9 mouse cellular contexts compared by ENCODE assay signal in the genomic region with DNA sequence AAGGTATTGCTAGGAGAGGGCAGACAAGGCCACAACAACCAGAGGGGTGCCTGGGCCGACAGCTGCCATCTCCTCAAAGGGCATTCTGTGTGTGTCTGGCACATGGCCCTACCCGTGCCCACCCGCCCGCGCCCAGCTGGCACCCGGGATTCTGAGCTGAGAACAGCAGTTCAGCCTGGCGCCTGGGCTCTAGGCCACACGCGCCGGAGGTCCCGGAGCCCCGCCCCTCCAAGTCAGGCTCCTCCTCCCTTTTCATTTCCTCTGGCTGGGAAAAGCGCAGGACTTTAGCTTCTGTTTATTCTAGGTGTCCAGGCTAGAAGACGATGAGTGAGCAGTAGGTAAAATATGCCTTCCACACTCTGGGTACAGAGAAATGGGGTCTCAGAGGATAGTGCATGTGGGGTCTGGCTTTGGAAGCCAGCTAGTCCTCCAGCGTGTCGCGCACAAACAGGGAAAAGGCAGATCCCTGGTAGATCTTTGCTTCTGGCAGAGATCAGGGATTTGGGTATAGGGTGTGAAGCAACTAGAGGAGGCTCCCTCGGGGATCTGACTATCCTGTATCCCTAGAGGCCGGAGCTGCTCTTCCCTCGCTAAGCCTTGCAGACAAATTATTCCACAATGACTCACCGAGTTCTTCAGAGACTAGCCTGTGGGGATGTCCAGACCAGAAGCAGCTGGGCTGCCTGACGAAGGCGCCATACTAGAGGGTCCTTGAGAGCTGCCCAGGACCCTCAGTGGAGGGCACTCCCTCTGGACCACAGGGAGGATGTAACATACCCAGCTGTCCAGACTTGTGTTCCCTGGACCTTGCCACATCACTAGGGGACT. TPM values are rescaled to one million over a fixed set of nuclear protein-coding genes. Genes with fewer than 3 reads are reported as not detected.
DNase-seq lines count a peak whose midpoint lies in the region; ATAC-seq and TF ChIP-seq lines count a peak whose summit lies in the region.
"Had no signal": no experiment of that assay in that cellular context is flagged by ENCODE, and none has a peak within 500 bp of the region (broad histone marks: within the 10 kb centered on the region; RNA-seq: fewer than 3 reads in every experiment).

No protein-coding gene starts in this region.

- no peaks in the 10 kb centered on the region for H3K27me3 ChIP-seq in forebrain, postnatal 0 days (ENCODE audit: insufficient read depth, low read length)
- no peaks in the 10 kb centered on the region for H3K27me3 ChIP-seq in hindbrain, embryonic 13.5 days
- H3K27me3 ChIP-seq in stomach, embryonic 16.5 days (ENCODE audit: control insufficient read depth, insufficient read depth, low read length) = no peaks in the 10 kb centered on the region

- WGBS in forebrain, postnatal 0 days = 7% methylated on average over 23 of the region's 23 CpGs
- 7% methylated on average over 23 of the region's 23 CpGs for WGBS in hindbrain, embryonic 13.5 days
- 1% methylated on average over 23 of the region's 23 CpGs for WGBS in stomach, embryonic 16.5 days

- TF ChIP-seq CTCF in forebrain, postnatal 0 days (IDR thresholded peaks at IDR 0.05; ENCODE audit: low read depth) = no peak

- H3K4me3 ChIP-seq in forebrain, postnatal 0 days (ENCODE audit: low read depth, low read length) = 0 out of 2 replicates have a peak overlapping the region, but pooled peaks have one; percentile 7
- H3K4me3 ChIP-seq in hindbrain, embryonic 13.5 days = peak overlapping the region; percentile 17; the same call in 1 of the 2 replicates
- H3K4me3 ChIP-seq in stomach, embryonic 16.5 days (replicated peaks; ENCODE audit: low read length) = peak overlapping the region; percentile 25

- peak; percentile 71 for DNase-seq in layer of hippocampus, adult 11-12 months (ENCODE audit: low spot score)
- DNase-seq in layer of hippocampus, adult 9-10 months (ENCODE audit: low spot score) = no peak
- peak; percentile 65 to 68 for DNase-seq in cerebellum, adult 18-20 months
- peak; percentile 84 for DNase-seq in forebrain, postnatal 0 days
- peak; percentile 69 to 89 for DNase-seq in left cerebral cortex, postnatal 10 days (ENCODE audit: extremely low spot score in 1 of 2, low spot score in 2 of 2)
- DNase-seq in lung, postnatal 4 days = peak; percentile 85 to 86

- H3K9ac ChIP-seq in forebrain, postnatal 0 days = peak overlapping the region; percentile 22
- H3K9ac ChIP-seq in hindbrain, embryonic 13.5 days = peak overlapping the region; percentile 49
- peak overlapping the region; percentile 59 for H3K9ac ChIP-seq in stomach, embryonic 16.5 days (ENCODE audit: low read length)

- peak; percentile 72 for ATAC-seq in forebrain, postnatal 0 days
- peak; percentile 64 for ATAC-seq in hindbrain, embryonic 13.5 days (ENCODE audit: low FRiP score)
- peak; percentile 63 for ATAC-seq in stomach, embryonic 16.5 days (ENCODE audit: insufficient read depth, low FRiP score)

- H3K9me3 ChIP-seq in forebrain, postnatal 0 days (ENCODE audit: low read length) = no peaks in the 10 kb centered on the region
- H3K9me3 ChIP-seq in hindbrain, embryonic 13.5 days = no peaks in the 10 kb centered on the region
- no peaks in the 10 kb centered on the region for H3K9me3 ChIP-seq in stomach, embryonic 16.5 days (replicated peaks; ENCODE audit: control insufficient read depth, low read length)
- H3K9me3 ChIP-seq: G1E had no signal

- intact Hi-C loops in left cerebral cortex, postnatal 10 days (cut with DNase I) = no loop called here

- peaks cover 29% of the 10 kb centered on the region for H3K4me1 ChIP-seq in forebrain, postnatal 0 days (ENCODE audit: insufficient read depth)
- peaks cover 47% of the 10 kb centered on the region for H3K4me1 ChIP-seq in hindbrain, embryonic 13.5 days (replicated peaks)
- H3K4me1 ChIP-seq in stomach, embryonic 16.5 days (ENCODE audit: control insufficient read depth, insufficient read depth, low read length) = peaks cover 52% of the 10 kb centered on the region

- H3K27ac ChIP-seq in forebrain, postnatal 0 days (ENCODE audit: low read depth, low read length) = peak overlapping the region; percentile 62
- H3K27ac ChIP-seq in hindbrain, embryonic 13.5 days = peak overlapping the region; percentile 75
- peak overlapping the region; percentile 90 for H3K27ac ChIP-seq in stomach, embryonic 16.5 days (ENCODE audit: low read length)

- peak overlapping the region; percentile 35 for H3K4me2 ChIP-seq in forebrain, postnatal 0 days (ENCODE audit: low read depth)
- peak overlapping the region; percentile 45 for H3K4me2 ChIP-seq in hindbrain, embryonic 13.5 days
- peak overlapping the region; percentile 49 for H3K4me2 ChIP-seq in stomach, embryonic 16.5 days (ENCODE audit: low read depth, low read length)

- H3K36me3 ChIP-seq in forebrain, postnatal 0 days (ENCODE audit: insufficient read depth) = no peaks in the 10 kb centered on the region
- H3K36me3 ChIP-seq in hindbrain, embryonic 13.5 days = no peaks in the 10 kb centered on the region
- H3K36me3 ChIP-seq in stomach, embryonic 16.5 days (ENCODE audit: control insufficient read depth, insufficient read depth, low read length) = no peaks in the 10 kb centered on the region
- H3K36me3 ChIP-seq: G1E had no signal

RNA-seq across cellular contexts. Expression of a gene that starts 2.2 kb away (rescaled TPM):
- 53.4 and 60.3 TPM in 2 replicates for total RNA-seq in forebrain, postnatal 0 days (2014; rRNA removed)
- polyA plus RNA-seq in forebrain, postnatal 0 days (2015; fragmentation: Nextera tagmentation; extraction: Ambion mirVana) = 43.4 and 47.0 TPM in 2 replicates
- 55.4 and 55.6 TPM in 2 replicates for polyA plus RNA-seq in hindbrain, embryonic 13.5 days (2015; fragmentation: Nextera tagmentation; extraction: Ambion mirVana)
- total RNA-seq in left cerebral cortex, postnatal 10 days (2021) = 10 to 100 TPM; 46.6 to 48.1 TPM
- polyA plus RNA-seq in stomach, embryonic 16.5 days (2015; fragmentation: Nextera tagmentation; extraction: Ambion mirVana) = 38.5 and 44.6 TPM in 2 replicates

RNA-seq across cellular contexts. Expression of a gene that starts 55.0 kb away (rescaled TPM):
- total RNA-seq in forebrain, postnatal 0 days (2014; rRNA removed) = not detected in 2 replicates
- not detected in 2 replicates for polyA plus RNA-seq in forebrain, postnatal 0 days (2015; fragmentation: Nextera tagmentation; extraction: Ambion mirVana)
- 3.1 TPM in 1 of 2 replicates, not detected in the other for polyA plus RNA-seq in hindbrain, embryonic 13.5 days (2015; fragmentation: Nextera tagmentation; extraction: Ambion mirVana)
- total RNA-seq in left cerebral cortex, postnatal 10 days (2021) = not detected
- polyA plus RNA-seq in stomach, embryonic 16.5 days (2015; fragmentation: Nextera tagmentation; extraction: Ambion mirVana) = 3,395 and 3,754 TPM in 2 replicates
- total RNA-seq: G1E had no signal
- polyA plus RNA-seq: G1E had no signal

Comparison
In these comparisons a context has a peak if more than half of its experiments do, and no peak if none do; other contexts are left out.
1. RNA of a gene that starts 55.0 kb away (polyA plus RNA-seq): 3,395 to 3,754 TPM in stomach, embryonic 16.5 days; 3.1 TPM in hindbrain, embryonic 13.5 days and not detected in forebrain, postnatal 0 days; every median in the first group is over 100 times any median in the second.
2. Peak in every context shown above with its lines, with median percentiles within 50 percentile points of each other: ATAC-seq, H3K27ac ChIP-seq, H3K4me2 ChIP-seq, H3K4me3 ChIP-seq and H3K9ac ChIP-seq.